Mouse (Mus musculus) cerebellum, adult 8-10 months (tissue): ENCODE measurements around the gene Nelfcd.

Experiments
- DNase-seq: peaks from one replicate; pipeline ENCODE4 v3.0.0; 2022

Nelfcd gene

GRCm38 (mm10) chr2:174415731-174416310 is at the start of gene Nelfcd:
Gene Nelfcd, plus strand, starts transcription at chr2:174415804.
- peak; percentile 92 for DNase-seq

GRCm38 (mm10) chr2:174366571-174366970 is 49.0 kb upstream of the Nelfcd start:
- DNase-seq = no peak

DNA sequence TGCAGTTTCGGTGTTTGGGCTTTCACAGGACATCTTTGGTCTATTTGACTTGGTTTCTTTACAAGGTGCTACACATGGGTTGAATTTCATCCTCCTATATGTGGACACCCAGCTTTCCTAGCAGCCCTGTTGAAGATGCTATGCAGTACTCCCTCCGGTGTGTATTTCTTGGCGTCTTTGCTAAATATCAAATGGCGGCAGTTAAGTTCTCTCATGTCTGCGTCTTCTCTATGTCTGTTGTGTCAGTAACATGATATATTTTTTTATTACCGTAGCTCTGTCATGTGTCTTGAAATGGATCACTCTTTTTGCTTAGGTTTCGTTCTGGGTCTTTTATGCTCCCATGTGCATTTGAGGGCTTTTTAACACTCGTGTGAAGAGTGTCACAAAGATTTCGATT is 34.6 kb upstream of the Nelfcd start:
- DNase-seq = no peak

- DNase-seq = no peak
These were observed 23.7 kb upstream of the Nelfcd start for GRCm38 (mm10) chr2:174391936-174392335.

DNA sequence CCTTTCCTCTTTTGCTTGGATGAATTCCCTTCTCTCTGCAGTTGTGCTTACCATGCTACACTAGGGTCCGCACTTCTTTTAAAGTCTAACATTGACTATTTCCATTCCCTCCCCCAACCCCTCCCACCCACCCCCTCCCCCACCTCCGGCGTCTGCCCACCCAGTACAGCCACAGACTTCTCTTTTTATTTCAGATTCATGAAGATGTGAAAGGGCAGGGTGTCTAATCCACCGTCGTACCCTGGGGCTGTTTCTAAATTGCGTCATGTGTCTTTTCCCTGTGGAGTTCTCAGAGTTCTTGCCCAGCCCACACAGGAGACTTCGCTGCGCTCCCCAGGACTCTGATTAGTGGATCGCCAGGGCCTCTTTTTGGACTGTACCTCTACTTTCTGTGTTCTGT is 23.1 kb upstream of the Nelfcd start:
- DNase-seq = no peak

GRCm38 (mm10) chr2:174393383-174393782 is 22.2 kb upstream of the Nelfcd start:
- no peak for DNase-seq

DNA sequence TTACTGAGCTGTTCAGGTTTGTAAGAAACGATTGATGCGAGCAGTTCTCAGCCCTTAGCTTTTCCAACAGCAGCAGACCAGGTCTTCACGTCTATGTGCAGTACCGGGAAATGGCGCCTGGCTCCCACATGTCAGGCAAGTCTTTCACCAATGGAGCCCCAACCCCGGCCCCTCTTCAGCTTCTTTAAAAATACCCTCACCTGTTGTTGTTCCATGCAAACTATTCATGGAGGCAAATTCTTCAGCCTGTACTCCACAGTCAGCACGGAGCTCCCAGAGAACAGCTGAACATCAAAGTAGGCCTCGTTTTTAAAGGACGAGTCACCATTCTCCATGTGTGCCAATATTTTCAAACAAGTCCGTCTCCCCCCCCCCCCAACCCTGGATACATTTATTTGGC is 19.0 kb upstream of the Nelfcd start:
- DNase-seq = no peak

DNA sequence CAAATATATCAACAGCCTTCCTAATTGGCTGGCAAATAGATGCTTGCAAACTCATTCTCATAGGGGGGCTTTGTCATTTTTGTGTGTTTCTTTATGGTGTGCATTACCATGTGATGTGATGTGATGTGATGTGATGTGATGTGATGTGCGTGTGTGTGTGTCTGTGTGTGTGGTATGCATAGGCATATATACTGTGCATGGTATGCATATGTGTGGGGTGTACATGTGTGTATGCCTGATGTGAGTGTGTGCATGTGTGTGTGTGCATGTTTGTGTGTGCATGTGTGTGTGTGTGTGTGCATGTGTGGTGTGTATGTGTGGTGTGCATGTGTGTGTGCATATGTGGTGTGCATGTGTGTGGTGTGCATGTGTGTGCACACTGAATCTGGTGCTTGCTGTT is 18.5 kb upstream of the Nelfcd start:
- no peak for DNase-seq

DNA sequence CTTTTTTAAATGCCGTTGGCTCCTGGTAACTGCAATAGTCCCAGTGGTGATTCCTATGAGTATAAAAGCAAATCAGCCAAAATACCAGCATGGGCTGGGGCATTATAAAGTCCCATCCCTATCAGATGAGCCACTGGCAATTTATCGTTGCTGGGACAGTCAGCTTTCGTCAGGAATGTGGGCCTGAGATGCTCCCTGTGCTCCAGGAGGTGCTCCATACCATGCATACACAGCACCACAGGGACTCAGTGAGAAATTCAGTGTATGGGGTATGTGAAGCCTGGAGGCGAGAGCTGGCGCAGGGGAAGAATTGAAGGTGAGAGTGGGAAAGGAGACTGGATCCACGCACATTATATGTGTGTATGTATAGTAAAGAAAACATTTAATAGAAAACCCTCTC is 17.7 kb upstream of the Nelfcd start:
- no peak for DNase-seq

DNA sequence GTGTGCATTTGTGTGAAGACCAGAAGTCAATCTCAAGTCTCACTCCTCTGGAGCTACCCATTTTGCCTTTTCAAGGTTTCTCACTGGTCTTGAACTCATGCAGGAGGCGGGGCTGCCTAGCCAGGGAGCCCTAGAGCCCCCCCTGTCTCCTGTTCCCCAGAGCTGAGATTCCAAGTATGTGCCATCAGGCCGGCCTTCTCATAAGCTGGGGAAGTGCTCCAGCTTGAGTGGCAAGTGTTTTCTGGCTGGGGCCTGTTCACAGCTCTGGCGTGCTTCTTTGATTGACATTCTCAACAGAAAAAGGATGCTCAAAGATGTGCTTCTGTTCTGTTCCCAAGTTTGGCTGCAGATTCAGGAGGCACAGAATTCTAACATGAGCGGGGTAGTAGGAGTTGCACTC is 15.2 kb upstream of the Nelfcd start:
- no peak for DNase-seq

DNA sequence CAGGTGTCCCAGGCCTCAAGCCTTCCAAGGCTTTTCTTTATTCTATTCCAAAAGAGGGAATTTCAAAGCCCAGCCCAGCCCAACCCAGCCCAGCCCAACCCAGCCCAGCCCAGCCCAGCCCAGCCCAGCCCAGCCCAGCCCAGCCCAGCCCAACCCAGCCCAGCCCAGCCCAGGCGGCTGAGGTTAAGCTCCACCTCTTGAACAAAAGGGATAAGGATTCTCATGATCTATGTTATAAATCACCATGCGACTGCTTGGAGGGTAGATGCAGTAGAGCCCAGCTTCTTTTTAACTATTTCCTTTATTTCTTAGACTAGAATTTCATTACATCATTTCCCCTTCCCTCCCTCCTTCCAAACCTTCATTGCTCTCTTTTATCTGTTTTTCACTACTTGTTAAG is 5.4 kb upstream of the Nelfcd start:
- no peak for DNase-seq

DNA sequence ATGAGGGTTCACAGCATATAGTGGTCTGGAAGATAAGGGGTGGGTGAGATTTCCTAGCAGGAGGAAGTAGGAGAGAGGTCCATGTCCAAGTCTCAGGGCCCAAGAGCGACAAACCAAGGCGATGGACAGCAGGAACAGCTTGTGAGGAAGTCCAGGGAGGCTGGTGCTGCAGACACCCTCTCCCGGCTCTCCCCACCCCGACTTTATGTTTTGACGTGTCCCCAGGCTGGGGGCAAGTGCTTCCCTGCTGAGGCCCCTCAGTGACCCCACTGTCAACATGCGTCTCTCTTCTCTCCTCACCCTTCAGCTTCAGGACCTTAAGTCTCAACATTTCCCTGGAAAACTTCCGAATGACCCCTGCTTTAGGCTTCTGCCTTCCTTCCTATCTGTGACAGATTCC is 2.5 kb upstream of the Nelfcd start:
- no peak for DNase-seq

DNA sequence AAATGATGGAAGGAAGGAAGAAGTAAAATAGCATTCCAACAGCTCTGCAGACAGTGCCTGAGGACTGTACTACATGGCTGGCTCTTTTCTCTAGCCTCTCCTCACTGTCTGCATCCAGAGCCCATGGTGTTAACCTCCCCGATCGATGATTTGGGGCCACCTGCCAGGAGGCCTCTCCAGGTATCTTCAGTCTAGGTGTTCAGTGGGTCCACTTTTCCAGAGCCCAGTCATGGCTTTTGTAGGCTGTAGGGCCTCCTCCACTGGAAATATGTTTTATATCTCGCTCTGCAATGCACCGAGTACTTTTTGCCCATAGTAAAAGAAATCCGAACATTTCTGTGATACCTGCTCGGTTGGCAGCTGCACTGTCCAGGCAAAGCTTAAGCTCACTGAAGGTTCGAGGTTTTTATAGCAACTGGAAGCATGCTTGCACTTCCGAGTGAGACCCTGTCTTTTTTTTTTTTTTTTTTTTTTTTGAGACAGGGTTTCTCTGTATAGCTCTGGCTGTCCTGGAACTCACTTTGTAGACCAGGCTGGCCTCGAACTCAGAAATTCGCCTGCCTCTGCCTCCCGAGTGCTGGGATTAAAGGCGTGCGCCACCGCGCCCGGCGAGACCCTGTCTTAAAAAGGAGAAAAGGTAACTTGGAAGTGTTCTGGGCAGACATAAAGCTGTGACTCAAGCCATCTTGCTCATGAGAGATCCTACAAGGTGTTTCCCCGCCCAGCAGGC is 438 bp upstream of the Nelfcd start:
- DNase-seq = no peak

GRCm38 (mm10) chr2:174421107-174421506 is 5.5 kb downstream of the Nelfcd start:
- no peak for DNase-seq

GRCm38 (mm10) chr2:174424301-174425085 is 8.9 kb downstream of the Nelfcd start:
- no peak for DNase-seq

DNA sequence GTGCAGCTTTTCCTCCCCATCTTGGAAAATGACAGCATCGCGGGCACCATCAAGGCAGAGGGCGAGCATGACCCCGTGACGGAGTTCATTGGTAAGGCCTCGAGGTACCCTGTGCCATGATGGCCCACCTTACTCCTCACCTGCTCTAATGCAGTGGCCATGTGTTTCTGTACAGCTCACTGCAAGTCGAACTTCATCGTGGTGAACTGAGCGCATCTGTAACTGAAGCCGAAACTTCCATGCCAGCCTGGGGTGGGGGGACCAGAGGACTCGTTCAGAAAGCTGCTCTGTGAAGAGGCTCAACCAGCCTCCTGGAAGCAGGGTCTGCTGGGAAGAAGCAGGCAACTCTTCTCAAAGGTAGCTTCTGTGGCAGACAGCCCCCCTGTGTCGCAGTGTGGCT is 11.3 kb downstream of the Nelfcd start:
- no peak for DNase-seq

GRCm38 (mm10) chr2:174428076-174428835 is 12.7 kb downstream of the Nelfcd start:
- DNase-seq = no peak

GRCm38 (mm10) chr2:174428996-174429591 is 13.5 kb downstream of the Nelfcd start:
- no peak for DNase-seq

DNA sequence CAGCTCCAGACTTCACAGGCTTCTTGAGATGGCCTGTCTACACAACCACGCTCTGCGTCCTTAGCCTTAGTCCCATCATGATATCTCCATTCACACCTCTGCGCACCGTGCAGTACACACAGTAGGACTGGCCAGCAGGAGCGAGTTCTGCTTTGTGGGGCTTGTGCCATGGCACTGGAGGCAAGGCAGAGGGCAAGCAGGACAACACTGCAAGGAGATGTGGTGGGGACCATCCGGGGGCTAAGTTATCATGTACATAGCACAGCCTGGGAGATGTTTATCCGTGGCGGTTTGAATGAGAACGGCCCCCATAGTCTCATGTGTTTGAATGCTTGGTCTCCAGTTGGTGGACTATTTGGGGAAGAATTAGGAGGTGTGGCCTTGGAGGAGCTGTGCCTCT is 19.3 kb downstream of the Nelfcd start:
- DNase-seq = no peak

GRCm38 (mm10) chr2:174436076-174436701 is 20.6 kb downstream of the Nelfcd start:
- no peak for DNase-seq

GRCm38 (mm10) chr2:174436916-174437696 is 21.5 kb downstream of the Nelfcd start:
- DNase-seq = no peak

DNA sequence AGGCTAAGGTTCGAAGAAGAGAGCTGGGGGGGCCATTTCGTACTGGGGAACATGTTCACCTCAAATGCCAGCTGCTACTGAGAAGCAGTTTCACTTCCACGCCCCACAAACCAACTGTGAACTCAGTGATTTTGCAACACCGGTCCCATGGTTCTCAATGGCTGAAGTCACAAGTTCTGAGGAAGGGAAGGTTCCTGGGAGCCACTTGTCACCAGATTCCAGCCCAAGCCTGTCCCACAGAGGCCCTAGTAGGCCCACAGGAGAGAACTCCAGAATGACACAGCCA is 22.0 kb downstream of the Nelfcd start:
- DNase-seq = no peak
